Mouse (Mus musculus): Measurements from ENCODE around the gene Cacna1e. TPM values are rescaled to one million over a fixed set of nuclear protein-coding genes. Genes with fewer than 3 reads are reported as not detected.

Cacna1e gene
- polyA plus RNA-seq, 1 experiment = not detected

DNA sequence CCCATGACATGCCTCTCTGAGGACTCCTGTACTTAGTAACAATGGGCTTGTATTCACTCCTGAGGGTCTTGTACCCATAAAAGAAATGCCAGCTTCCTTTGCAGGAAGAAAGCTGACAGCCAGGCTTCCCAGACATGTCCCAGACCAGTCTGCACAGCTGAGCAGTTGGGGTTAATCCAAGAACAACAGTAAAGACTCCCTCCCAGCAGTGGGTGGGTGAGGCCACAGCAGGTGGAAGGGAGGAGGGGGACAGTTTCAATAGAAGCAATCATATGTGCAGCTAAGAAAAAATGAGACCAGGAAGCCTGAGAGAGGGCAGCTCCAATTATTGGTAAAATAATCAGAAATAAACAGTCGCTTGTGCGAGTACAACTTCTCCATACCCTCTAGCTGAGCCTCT, 40.9 kb downstream of the Cacna1e start:
- no peak overlapping the region for H3K4me3 ChIP-seq (replicated peaks)
- H3K4me1 ChIP-seq (ENCODE audit: control insufficient read depth) = no peaks in the 10 kb centered on the region
- TF ChIP-seq TAL1 (IDR thresholded peaks at IDR 0.05; ENCODE audit: low read length) = no peak
- no peak for TF ChIP-seq GATA1 (IDR thresholded peaks at IDR 0.05; ENCODE audit: low read length)
- no peaks in the 10 kb centered on the region for H3K36me3 ChIP-seq (ENCODE audit: control insufficient read depth)
- no peaks in the 10 kb centered on the region for H3K9me3 ChIP-seq (ENCODE audit: control insufficient read depth, low read length)
- H3K27me3 ChIP-seq (ENCODE audit: control insufficient read depth) = no peaks in the 10 kb centered on the region

DNA sequence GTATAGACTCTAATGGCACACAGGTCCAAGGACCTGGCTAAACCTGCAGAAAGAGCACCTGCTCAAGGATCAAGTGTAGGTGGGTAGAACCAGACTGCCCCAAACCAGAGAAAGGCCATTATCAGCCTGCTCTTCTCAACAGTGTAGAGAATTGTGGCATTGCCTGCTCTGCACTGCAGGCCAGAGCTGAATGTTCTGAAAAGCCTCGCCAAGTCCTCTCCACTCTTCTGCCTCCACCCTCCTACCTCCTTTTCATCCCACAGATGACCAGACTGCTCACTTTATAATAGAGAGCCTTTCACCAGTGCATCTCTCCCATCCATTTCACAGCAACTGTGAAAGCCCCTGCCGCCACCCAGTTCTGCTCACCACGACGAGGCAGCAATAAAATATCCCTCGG, 42.0 kb downstream of the Cacna1e start:
- TF ChIP-seq TAL1 (IDR thresholded peaks at IDR 0.05; ENCODE audit: low read length) (no peak), GATA1 (IDR thresholded peaks at IDR 0.05; ENCODE audit: low read length) (no peak)
- Histone ChIP-seq H3K9me3 (ENCODE audit: control insufficient read depth, low read length) (no peaks in the 10 kb centered on the region), H3K36me3 (ENCODE audit: control insufficient read depth) (no peaks in the 10 kb centered on the region), H3K4me1 (ENCODE audit: control insufficient read depth) (no peaks in the 10 kb centered on the region), H3K4me3 (replicated peaks) (no peak overlapping the region), H3K27me3 (ENCODE audit: control insufficient read depth) (no peaks in the 10 kb centered on the region)

GRCm38 (mm10) chr1:154841057-154841630, 43.2 kb downstream of the Cacna1e start:
- Histone ChIP-seq H3K36me3 (ENCODE audit: control insufficient read depth) (no peaks in the 10 kb centered on the region), H3K4me1 (ENCODE audit: control insufficient read depth) (no peaks in the 10 kb centered on the region), H3K9me3 (ENCODE audit: control insufficient read depth, low read length) (no peaks in the 10 kb centered on the region), H3K27me3 (ENCODE audit: control insufficient read depth) (no peaks in the 10 kb centered on the region), H3K4me3 (replicated peaks) (no peak overlapping the region)
- TF ChIP-seq TAL1 (IDR thresholded peaks at IDR 0.05; ENCODE audit: low read length) = no peak
- no peak for TF ChIP-seq GATA1 (IDR thresholded peaks at IDR 0.05; ENCODE audit: low read length)

DNA sequence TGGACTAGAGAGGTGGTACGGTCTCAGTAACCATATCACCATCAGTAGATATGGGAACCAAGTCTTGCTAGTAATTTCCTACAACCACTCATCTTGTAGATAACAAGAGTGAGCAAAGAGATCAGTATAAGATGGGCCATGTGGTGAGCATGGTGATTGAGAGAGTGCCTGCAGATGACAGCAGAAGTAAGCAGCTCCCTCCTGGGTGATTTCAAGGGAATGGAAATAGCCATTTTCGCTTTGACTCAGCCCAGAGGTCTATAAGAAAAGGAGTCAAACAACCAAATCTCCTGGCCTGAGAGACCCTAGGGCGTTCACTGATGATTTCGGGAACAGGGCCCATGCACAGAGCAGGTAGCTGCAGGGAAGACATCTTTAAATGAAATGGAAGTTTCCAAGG, 45.0 kb downstream of the Cacna1e start:
- Histone ChIP-seq H3K27me3 (ENCODE audit: control insufficient read depth) (no peaks in the 10 kb centered on the region), H3K4me1 (ENCODE audit: control insufficient read depth) (no peaks in the 10 kb centered on the region), H3K9me3 (ENCODE audit: control insufficient read depth, low read length) (no peaks in the 10 kb centered on the region), H3K4me3 (replicated peaks) (no peak overlapping the region), H3K36me3 (ENCODE audit: control insufficient read depth) (no peaks in the 10 kb centered on the region)
- no peak for TF ChIP-seq GATA1 (IDR thresholded peaks at IDR 0.05; ENCODE audit: low read length)
- TF ChIP-seq TAL1 (IDR thresholded peaks at IDR 0.05; ENCODE audit: low read length) = no peak

DNA sequence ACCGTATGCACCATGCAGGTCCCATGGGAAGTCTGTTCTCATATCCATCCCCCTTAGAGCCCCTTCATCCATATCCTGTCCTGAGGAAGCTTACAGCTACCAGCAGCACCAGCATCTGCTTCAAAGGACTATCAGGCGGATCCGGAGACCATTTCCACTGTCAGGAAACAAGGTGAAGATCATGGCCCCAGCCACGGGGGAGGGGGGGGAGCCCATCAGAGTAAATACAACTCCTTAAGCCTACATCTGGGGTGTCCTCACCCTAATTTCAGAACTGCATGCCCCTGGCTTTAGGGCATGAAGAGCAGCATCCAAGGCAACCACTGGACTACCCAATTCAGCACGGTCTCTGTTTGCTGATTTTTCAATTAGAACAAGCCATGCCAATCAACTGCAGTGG, 47.8 kb downstream of the Cacna1e start:
- no peaks in the 10 kb centered on the region for H3K27me3 ChIP-seq (ENCODE audit: control insufficient read depth)
- TF ChIP-seq TAL1 (IDR thresholded peaks at IDR 0.05; ENCODE audit: low read length) (no peak), GATA1 (IDR thresholded peaks at IDR 0.05; ENCODE audit: low read length) (no peak)
- H3K36me3 ChIP-seq (ENCODE audit: control insufficient read depth) = no peaks in the 10 kb centered on the region
- H3K4me1 ChIP-seq (ENCODE audit: control insufficient read depth) = no peaks in the 10 kb centered on the region
- no peaks in the 10 kb centered on the region for H3K9me3 ChIP-seq (ENCODE audit: control insufficient read depth, low read length)
- H3K4me3 ChIP-seq (replicated peaks) = no peak overlapping the region

DNA sequence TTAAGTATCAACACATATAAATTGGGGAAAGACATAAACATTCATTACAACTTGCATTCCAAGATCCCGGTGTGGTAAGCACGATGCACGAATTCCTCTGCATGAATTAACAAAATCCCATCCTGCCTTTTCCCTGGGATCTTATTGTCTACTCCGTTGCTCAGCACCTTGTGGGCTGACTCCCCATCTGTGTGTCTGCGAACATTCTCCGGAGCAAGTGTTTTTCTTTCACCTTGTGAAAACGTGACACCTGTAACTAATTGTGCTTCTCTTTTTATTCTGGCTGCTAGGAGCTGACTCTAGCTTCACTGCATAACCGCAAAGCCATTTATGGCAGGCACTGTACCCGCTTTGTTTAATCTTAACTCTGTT, 52.1 kb downstream of the Cacna1e start:
- no peaks in the 10 kb centered on the region for H3K9me3 ChIP-seq (ENCODE audit: control insufficient read depth, low read length)
- TF ChIP-seq GATA1 (IDR thresholded peaks at IDR 0.05; ENCODE audit: low read length) = no peak
- no peaks in the 10 kb centered on the region for H3K36me3 ChIP-seq (ENCODE audit: control insufficient read depth)
- H3K4me3 ChIP-seq (replicated peaks) = no peak overlapping the region
- no peaks in the 10 kb centered on the region for H3K27me3 ChIP-seq (ENCODE audit: control insufficient read depth)
- no peaks in the 10 kb centered on the region for H3K4me1 ChIP-seq (ENCODE audit: control insufficient read depth)

DNA sequence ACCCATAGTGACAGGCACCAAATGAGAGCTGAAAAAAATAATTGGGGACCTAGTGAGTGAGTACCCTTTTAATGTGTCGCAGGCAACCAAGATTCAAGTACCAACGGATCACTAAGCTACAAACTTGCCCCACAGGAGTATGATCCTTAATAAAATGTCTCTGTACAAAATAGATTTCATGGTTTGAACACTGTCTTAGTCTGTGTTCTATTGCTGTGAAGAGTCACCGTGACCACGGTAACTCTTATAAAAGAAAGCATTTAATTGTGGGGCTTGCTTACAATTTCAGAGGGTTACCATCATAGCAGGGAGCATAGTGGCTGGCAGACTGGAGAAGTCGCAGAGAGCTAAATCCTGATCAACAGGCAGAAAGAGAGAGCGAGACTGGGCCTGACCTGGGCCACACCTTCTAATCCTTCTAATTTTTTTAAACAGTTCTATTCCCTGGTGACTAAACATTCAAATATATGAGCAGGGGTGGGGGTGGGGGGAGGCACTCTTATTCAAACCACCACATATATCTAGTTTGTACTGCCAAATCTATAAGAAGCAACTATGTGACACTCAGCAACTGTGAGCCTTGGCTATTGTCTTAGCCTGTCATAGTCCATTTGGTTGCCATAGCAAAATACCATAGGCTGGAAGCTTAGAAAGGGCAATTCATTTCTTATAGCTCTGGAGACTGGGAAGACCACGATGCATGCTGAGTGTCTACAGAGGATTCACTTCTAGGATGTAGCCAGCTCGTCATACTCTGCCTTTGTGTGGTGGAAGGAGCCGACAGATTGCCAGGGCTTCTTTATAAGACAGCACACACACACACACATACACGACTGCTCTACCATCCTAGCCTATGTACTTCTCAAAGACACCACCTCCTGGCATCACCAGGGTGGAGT, 52.8 kb downstream of the Cacna1e start:
- no peaks in the 10 kb centered on the region for H3K27me3 ChIP-seq (ENCODE audit: control insufficient read depth)
- H3K9me3 ChIP-seq (ENCODE audit: control insufficient read depth, low read length) = no peaks in the 10 kb centered on the region
- no peaks in the 10 kb centered on the region for H3K4me1 ChIP-seq (ENCODE audit: control insufficient read depth)
- H3K4me3 ChIP-seq (replicated peaks) = no peak overlapping the region
- no peaks in the 10 kb centered on the region for H3K36me3 ChIP-seq (ENCODE audit: control insufficient read depth)
- no peak for TF ChIP-seq GATA1 (IDR thresholded peaks at IDR 0.05; ENCODE audit: low read length)
- TF ChIP-seq TAL1 (IDR thresholded peaks at IDR 0.05; ENCODE audit: low read length) = no peak

- no peaks in the 10 kb centered on the region for H3K36me3 ChIP-seq (ENCODE audit: control insufficient read depth)
- no peaks in the 10 kb centered on the region for H3K9me3 ChIP-seq (ENCODE audit: control insufficient read depth, low read length)
- no peaks in the 10 kb centered on the region for H3K4me1 ChIP-seq (ENCODE audit: control insufficient read depth)
- H3K4me3 ChIP-seq (replicated peaks) = no peak overlapping the region
- TF ChIP-seq TAL1 (IDR thresholded peaks at IDR 0.05; ENCODE audit: low read length) (no peak), GATA1 (IDR thresholded peaks at IDR 0.05; ENCODE audit: low read length) (no peak)
- no peaks in the 10 kb centered on the region for H3K27me3 ChIP-seq (ENCODE audit: control insufficient read depth)
These were observed 54.2 kb downstream of the Cacna1e start for GRCm38 (mm10) chr1:154830051-154830450.

GRCm38 (mm10) chr1:154823098-154823497, 61.2 kb downstream of the Cacna1e start:
- Histone ChIP-seq H3K9me3 (ENCODE audit: control insufficient read depth, low read length) (no peaks in the 10 kb centered on the region), H3K27me3 (ENCODE audit: control insufficient read depth) (no peaks in the 10 kb centered on the region; the same call in 1 of the 2 replicates), H3K4me1 (ENCODE audit: control insufficient read depth) (no peaks in the 10 kb centered on the region), H3K36me3 (ENCODE audit: control insufficient read depth) (no peaks in the 10 kb centered on the region), H3K4me3 (replicated peaks) (no peak overlapping the region)
- TF ChIP-seq TAL1 (IDR thresholded peaks at IDR 0.05; ENCODE audit: low read length) (no peak), GATA1 (IDR thresholded peaks at IDR 0.05; ENCODE audit: low read length) (no peak)
